Mouse (Mus musculus) liver, postnatal 0 days (tissue): ENCODE results near the gene Slco3a1.

Experiments
- CTCF ChIP-seq: sonication (generic); IDR thresholded peaks from 2 replicates; pipeline ENCODE4 v1.5.1; 2016; ENCODE audit warnings: antibody characterized with exemption, low read depth
- EP300 ChIP-seq: IDR thresholded peaks from 2 replicates; pipeline ENCODE4 v1.6.1; 2016; ENCODE audit warnings: antibody characterized with exemption, low read depth, mild to moderate bottlenecking

DNA sequence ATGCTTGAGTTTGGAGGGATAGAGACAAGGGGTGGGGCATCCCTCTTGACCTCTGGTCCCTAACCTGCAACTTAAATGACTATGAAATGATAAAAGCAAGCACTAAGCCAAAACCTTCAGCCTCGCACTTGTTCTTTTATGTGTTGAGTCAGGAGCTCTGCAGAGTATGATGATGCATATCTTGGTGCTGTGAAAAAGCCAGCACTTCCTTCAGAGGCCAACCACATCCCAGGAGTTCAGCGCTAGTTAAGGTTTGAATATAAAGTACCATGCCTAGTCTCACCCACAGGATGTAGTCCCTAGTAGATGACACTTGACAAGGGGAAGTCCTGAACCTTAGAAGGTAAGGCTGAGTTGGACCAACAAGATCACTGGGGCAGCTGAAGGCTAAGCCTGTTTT lies 59.1 kb downstream of the Slco3a1 start:
- TF ChIP-seq CTCF (no peak), EP300 (no peak)
